Comparison of ENCODE assay signal across 22 mouse cellular contexts in the genomic region with DNA sequence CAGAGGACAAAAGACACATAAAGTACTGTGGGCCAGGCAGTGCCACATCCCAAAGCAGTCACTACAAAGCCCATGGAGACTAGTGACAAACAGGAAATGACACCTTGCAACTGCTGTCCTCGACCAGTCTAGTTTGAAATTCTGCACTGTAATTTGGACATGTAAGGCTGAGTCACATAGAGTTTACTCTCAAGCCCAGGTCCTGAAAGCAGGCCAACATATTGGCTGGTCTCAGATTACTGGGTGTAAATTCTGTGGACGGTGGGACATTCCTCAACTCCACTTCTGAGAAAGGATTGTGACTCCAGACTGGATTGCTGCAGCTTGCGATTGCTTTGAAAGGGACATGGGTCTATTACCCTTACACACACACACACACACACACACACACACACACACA.
A peak's percentile ranks its signal among the peaks of the same experiment; 100 is the strongest.
DNase-seq lines count a peak whose midpoint lies in the region; ATAC-seq and TF ChIP-seq lines count a peak whose summit lies in the region.
"Had no signal": no experiment of that assay in that cellular context is flagged by ENCODE, and none has a peak within 500 bp of the region (broad histone marks: within the 10 kb centered on the region; RNA-seq: fewer than 3 reads in every experiment).

No protein-coding gene starts in this region.

- peak; percentile 53 for DNase-seq in embryonic facial prominence, embryonic 14.5 days (ENCODE audit: low spot score)
- no peak for DNase-seq in embryonic facial prominence, embryonic 10.5 days (ENCODE audit: low spot score)
- DNase-seq in lung, postnatal 0 days (ENCODE audit: low spot score), result peak; percentile 18
- no peak for DNase-seq in lung, adult 2 months
- no peak for DNase-seq in kidney, adult 9 months
- DNase-seq in thymus, postnatal 4 days, result no peak
- DNase-seq: adrenal gland, adult 8-10 months; B cell, adult 2 months; cerebellum, adult 9-11 months; gastrocnemius, postnatal 36 days; kidney, adult 18-20 months; kidney, postnatal 10 days; layer of hippocampus, postnatal 36 days; thymus, postnatal 25 days had no signal

- H3K27me3 ChIP-seq in embryonic facial prominence, embryonic 14.5 days (replicated peaks; ENCODE audit: control insufficient read depth, insufficient read depth, low read length), result no peaks in the 10 kb centered on the region
- H3K27me3 ChIP-seq in embryonic facial prominence, embryonic 10.5 days (replicated peaks; ENCODE audit: low read depth, poor library complexity, severe bottlenecking), result no peaks in the 10 kb centered on the region
- no peaks in the 10 kb centered on the region for H3K27me3 ChIP-seq in lung, postnatal 0 days (replicated peaks; ENCODE audit: insufficient read depth, low read length)
- no peaks in the 10 kb centered on the region for H3K27me3 ChIP-seq in myocyte (ENCODE audit: control insufficient read depth, insufficient read depth, insufficient read length)
- H3K27me3 ChIP-seq: embryonic facial prominence, embryonic 15.5 days; forebrain, embryonic 12.5 days; heart, embryonic 15.5 days; limb, embryonic 15.5 days; liver, embryonic 15.5 days; midbrain, embryonic 15.5 days had no signal

- no peak overlapping the region for H3K4me3 ChIP-seq in embryonic facial prominence, embryonic 14.5 days (ENCODE audit: low read depth, low read length)
- no peak overlapping the region for H3K4me3 ChIP-seq in embryonic facial prominence, embryonic 10.5 days
- no peak overlapping the region for H3K4me3 ChIP-seq in lung, postnatal 0 days (ENCODE audit: low read depth, low read length)
- no peak overlapping the region for H3K4me3 ChIP-seq in lung, adult 2 months (replicated peaks; ENCODE audit: extremely low read depth, low read depth, low read length)
- H3K4me3 ChIP-seq in embryonic fibroblast, embryonic 13.5 days (ENCODE audit: insufficient read depth, low read length), result no peak overlapping the region
- H3K4me3 ChIP-seq in myocyte, result no peak overlapping the region
- H3K4me3 ChIP-seq: embryonic facial prominence, embryonic 15.5 days; forebrain, embryonic 12.5 days; heart, embryonic 15.5 days; limb, embryonic 15.5 days; liver, embryonic 15.5 days; midbrain, embryonic 15.5 days had no signal

- no peak overlapping the region for H3K27ac ChIP-seq in embryonic facial prominence, embryonic 14.5 days (replicated peaks; ENCODE audit: low read depth, low read length)
- no peak overlapping the region for H3K27ac ChIP-seq in embryonic facial prominence, embryonic 10.5 days (replicated peaks)
- no peak overlapping the region for H3K27ac ChIP-seq in lung, postnatal 0 days (ENCODE audit: low read length)
- peak overlapping the region; percentile 24; the same call in 1 of the 2 replicates for H3K27ac ChIP-seq in embryonic fibroblast, embryonic 13.5 days (ENCODE audit: insufficient read depth, low read length)
- H3K27ac ChIP-seq: embryonic facial prominence, embryonic 15.5 days; forebrain, embryonic 12.5 days; heart, embryonic 15.5 days; limb, embryonic 15.5 days; liver, embryonic 15.5 days; midbrain, embryonic 15.5 days had no signal

- no peak for TF ChIP-seq EP300 in lung, postnatal 0 days (IDR thresholded peaks at IDR 0.05)

- TF ChIP-seq CTCF in lung, postnatal 0 days (IDR thresholded peaks at IDR 0.05), result no peak
- no peak for TF ChIP-seq CTCF in lung, adult 2 months (IDR thresholded peaks at IDR 0.05; ENCODE audit: insufficient read depth, low read length)
- no peak for TF ChIP-seq CTCF in embryonic fibroblast, embryonic 13.5 days (IDR thresholded peaks at IDR 0.05; ENCODE audit: borderline replicate concordance, insufficient read depth, low read length)

- H3K4me1 ChIP-seq in embryonic facial prominence, embryonic 14.5 days (ENCODE audit: control insufficient read depth, insufficient read depth, low read length), result no peaks in the 10 kb centered on the region
- H3K4me1 ChIP-seq in embryonic facial prominence, embryonic 10.5 days, result 0 out of 2 replicates have a peak, but pooled peaks cover 5% of the 10 kb centered on the region
- no peaks in the 10 kb centered on the region for H3K4me1 ChIP-seq in lung, postnatal 0 days (ENCODE audit: insufficient read depth, low read depth, low read length)
- H3K4me1 ChIP-seq in lung, adult 2 months (ENCODE audit: control insufficient read depth, insufficient read depth, low read length), result no peaks in the 10 kb centered on the region
- H3K4me1 ChIP-seq in embryonic fibroblast, embryonic 13.5 days (ENCODE audit: control insufficient read depth, insufficient read depth, low read length), result peaks cover 6% of the 10 kb centered on the region; the same call in 1 of the 2 replicates
- H3K4me1 ChIP-seq: liver, embryonic 15.5 days; midbrain, embryonic 15.5 days had no signal

- ATAC-seq in embryonic facial prominence, embryonic 14.5 days (ENCODE audit: low read depth), result no peak
- peak; percentile 49; the same call in 1 of the 2 replicates for ATAC-seq in lung, postnatal 0 days
- ATAC-seq: midbrain, embryonic 15.5 days had no signal

- no peaks in the 10 kb centered on the region for H3K9me3 ChIP-seq in embryonic facial prominence, embryonic 14.5 days (ENCODE audit: control insufficient read depth, low read length)
- H3K9me3 ChIP-seq in embryonic facial prominence, embryonic 10.5 days, result no peaks in the 10 kb centered on the region
- H3K9me3 ChIP-seq in lung, postnatal 0 days (ENCODE audit: low read length), result no peaks in the 10 kb centered on the region
- H3K9me3 ChIP-seq: embryonic facial prominence, embryonic 15.5 days; forebrain, embryonic 12.5 days; heart, embryonic 15.5 days; limb, embryonic 15.5 days; liver, embryonic 15.5 days; midbrain, embryonic 15.5 days had no signal

- H3K9ac ChIP-seq in embryonic facial prominence, embryonic 14.5 days (ENCODE audit: low read depth, low read length), result no peak overlapping the region
- H3K9ac ChIP-seq in lung, postnatal 0 days (replicated peaks; ENCODE audit: low read depth), result no peak overlapping the region
- H3K9ac ChIP-seq: embryonic facial prominence, embryonic 15.5 days; forebrain, embryonic 12.5 days; heart, embryonic 15.5 days; limb, embryonic 15.5 days; liver, embryonic 15.5 days; midbrain, embryonic 15.5 days had no signal

- H3ac ChIP-seq in myocyte (ENCODE audit: control insufficient read depth, insufficient read length), result no peak overlapping the region

- 49% methylated on average over 3 of the region's 3 CpGs for WGBS in embryonic facial prominence, embryonic 14.5 days
- 74% methylated on average over 3 of the region's 3 CpGs for WGBS in embryonic facial prominence, embryonic 10.5 days
- WGBS in lung, postnatal 0 days, result 58% methylated on average over 3 of the region's 3 CpGs
- WGBS in lung, adult 2 months, result 55% methylated on average over 3 of the region's 3 CpGs

- no peaks in the 10 kb centered on the region for H3K36me3 ChIP-seq in embryonic facial prominence, embryonic 14.5 days (ENCODE audit: control insufficient read depth, insufficient read depth, low read length)
- H3K36me3 ChIP-seq in embryonic facial prominence, embryonic 10.5 days (replicated peaks), result no peaks in the 10 kb centered on the region
- no peaks in the 10 kb centered on the region; the same call in 1 of the 2 replicates for H3K36me3 ChIP-seq in lung, postnatal 0 days (ENCODE audit: insufficient read depth, low read length)
- H3K36me3 ChIP-seq in myocyte (ENCODE audit: control insufficient read depth, insufficient read depth), result no peaks in the 10 kb centered on the region
- H3K36me3 ChIP-seq: embryonic facial prominence, embryonic 15.5 days; forebrain, embryonic 12.5 days; heart, embryonic 15.5 days; limb, embryonic 15.5 days; liver, embryonic 15.5 days; midbrain, embryonic 15.5 days had no signal

- H3K79me2 ChIP-seq in myocyte (ENCODE audit: control insufficient read depth, insufficient read depth), result no peaks in the 10 kb centered on the region

- H3K4me2 ChIP-seq in embryonic facial prominence, embryonic 14.5 days (ENCODE audit: low read depth, low read length), result no peak overlapping the region
- no peak overlapping the region for H3K4me2 ChIP-seq in lung, postnatal 0 days (replicated peaks; ENCODE audit: low read depth, low read length)
- peak overlapping the region; percentile 42 for H3K4me2 ChIP-seq in myocyte (ENCODE audit: low read depth)
- H3K4me2 ChIP-seq: embryonic facial prominence, embryonic 15.5 days; forebrain, embryonic 12.5 days; heart, embryonic 15.5 days; limb, embryonic 15.5 days; liver, embryonic 15.5 days; midbrain, embryonic 15.5 days had no signal

- TF ChIP-seq POLR2A in lung, adult 2 months (IDR thresholded peaks at IDR 0.05; ENCODE audit: borderline replicate concordance, extremely low read depth, low read depth, low read length), result no peak
- TF ChIP-seq POLR2A in embryonic fibroblast, embryonic 13.5 days (IDR thresholded peaks at IDR 0.05; ENCODE audit: low read depth, low read length), result no peak
- no peak for TF ChIP-seq POLR2A in myocyte (IDR thresholded peaks at IDR 0.05; ENCODE audit: insufficient read length, low read depth)

TF ChIP-seq in myocyte, 11 proteins besides CTCF, POLR2A, EP300 and RAD21:
- TF ChIP-seq POLR2AphosphoS2 (IDR thresholded peaks at IDR 0.05; ENCODE audit: insufficient read length, low read depth) (no peak), TCF12 (IDR thresholded peaks at IDR 0.05; ENCODE audit: insufficient read depth, poor library complexity, severe bottlenecking) (no peak), MYOD1 (IDR thresholded peaks at IDR 0.05; ENCODE audit: control insufficient read depth in 1 of 3, insufficient read length in 2 of 3, low read depth in 2 of 3) (no peak), E2F4 (IDR thresholded peaks at IDR 0.05; ENCODE audit: insufficient read depth) (no peak), CEBPB (IDR thresholded peaks at IDR 0.05; ENCODE audit: insufficient read depth, poor library complexity, severe bottlenecking) (no peak), MYOG (IDR thresholded peaks at IDR 0.05; ENCODE audit: control insufficient read depth in 1 of 3, insufficient read depth in 1 of 3, insufficient read length in 2 of 3, low read depth in 2 of 3) (no peak), USF1 (IDR thresholded peaks at IDR 0.05; ENCODE audit: low read depth) (no peak), REST (IDR thresholded peaks at IDR 0.05; ENCODE audit: insufficient read depth, insufficient read length) (no peak), SRF (IDR thresholded peaks at IDR 0.05; ENCODE audit: control insufficient read depth, insufficient read length, low read depth) (no peak), MAX (IDR thresholded peaks at IDR 0.05; ENCODE audit: low read depth) (no peak), TCF3 (IDR thresholded peaks at IDR 0.05; ENCODE audit: insufficient read length, low read depth) (no peak)

Comparison
In these comparisons a context has a peak if more than half of its experiments do, and no peak if none do; other contexts are left out.
1. DNase-seq: peak in embryonic facial prominence, embryonic 14.5 days (single experiment) and lung, postnatal 0 days (single experiment); none in embryonic facial prominence, embryonic 10.5 days (single experiment), lung, adult 2 months (single experiment), kidney, adult 9 months (single experiment) and thymus, postnatal 4 days (single experiment).